Mouse (Mus musculus) megakaryocyte, embryonic 14.5 days (primary cell): Measurements from ENCODE around the gene Kpna3.

Source experiments
- FLI1 ChIP-seq: IDR thresholded peaks from 2 replicates; pipeline ENCODE4 v1.6.1; 2012; ENCODE audit warnings: low read length, inconsistent platforms, mixed read lengths
- GATA1 ChIP-seq: IDR thresholded peaks from 3 replicates; pipeline ENCODE4 v1.6.1; 2012; ENCODE audit warnings: mixed read lengths, low read length, inconsistent platforms, borderline replicate concordance

DNA sequence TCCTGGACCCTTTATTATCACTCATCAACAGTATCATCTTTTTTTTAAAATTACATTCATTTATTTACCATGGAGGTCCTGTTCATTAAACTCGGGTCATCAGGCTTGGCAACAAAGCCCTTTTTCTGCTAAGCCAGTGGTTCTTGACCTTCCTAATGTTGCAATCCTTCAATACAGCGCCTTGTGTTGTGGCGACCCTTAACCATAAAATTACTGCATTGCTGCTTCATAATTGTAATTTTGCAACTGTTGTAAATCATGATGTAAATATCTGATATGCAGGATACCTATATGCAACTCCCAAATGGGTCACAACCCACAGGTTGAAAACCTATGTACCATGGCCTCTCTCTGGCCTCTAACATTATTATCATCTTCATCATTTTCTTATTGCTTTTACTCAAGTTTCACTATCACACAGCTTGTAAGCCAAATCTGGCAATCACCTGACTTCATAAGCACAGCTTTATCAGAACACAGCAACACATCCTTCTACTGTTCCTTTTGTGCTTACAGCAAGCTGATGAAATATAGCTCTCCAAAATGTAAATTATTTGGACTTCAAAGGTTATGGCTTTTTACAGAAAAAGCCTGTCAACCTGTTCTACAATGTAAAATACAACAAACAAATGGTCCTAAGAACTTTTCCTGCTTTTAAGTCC lies 11.4 kb downstream of the Kpna3 start:
- no peak for TF ChIP-seq GATA1
- TF ChIP-seq FLI1, result no peak
